Mouse (Mus musculus) heart, embryonic 10.5 days (tissue): Measurements from ENCODE around the gene Gm17359. TPM values are rescaled to one million over a fixed set of nuclear protein-coding genes. Genes with fewer than 3 reads are reported as not detected.
A peak's percentile ranks its signal among the peaks of the same experiment; 100 is the strongest.

Source experiments
- DNase-seq: peaks from one replicate; pipeline ENCODE4 v3.0.0-alpha.2; 2017; ENCODE audit warnings: low spot score
- H3K27ac ChIP-seq: fragments of 300-500 bp; sonication (generic); 2 replicates; pipeline ENCODE4 v1.5.1; 2016; ENCODE audit warnings: mild to moderate bottlenecking
- H3K27me3 ChIP-seq: fragments of 300-500 bp; sonication (generic); 2 replicates; pipeline ENCODE4 v1.6.1; 2016; ENCODE audit warnings: mild to moderate bottlenecking; ENCODE audit not compliant: poor library complexity, insufficient read depth, severe bottlenecking
- H3K36me3 ChIP-seq: fragments of 300-500 bp; sonication (generic); 2 replicates; pipeline ENCODE4 v1.6.1; 2016; ENCODE audit warnings: mild to moderate bottlenecking, moderate library complexity
- H3K4me1 ChIP-seq: fragments of 300-500 bp; sonication (generic); 2 replicates; pipeline ENCODE4 v1.6.1; 2016; ENCODE audit warnings: mild to moderate bottlenecking
- H3K4me3 ChIP-seq: fragments of 300-500 bp; sonication (generic); 2 replicates; pipeline ENCODE4 v1.5.1; 2016; ENCODE audit warnings: mild to moderate bottlenecking, moderate library complexity
- H3K9me3 ChIP-seq: fragments of 300-500 bp; sonication (generic); 2 replicates; pipeline ENCODE4 v1.6.1; 2016; ENCODE audit warnings: mild to moderate bottlenecking, moderate library complexity
- WGBS: fragments of 180-500 bp; shearing (Covaris S2); methylation state at CpG from one replicate; pipeline ENCODE4 v1.1.7; 2016; 5-methylcytosine and 5-hydroxymethylcytosine counted together
- polyA plus RNA-seq: library from polyadenylated mRNA; unstranded; fragments of >200 nt; fragmentation: Nextera tagmentation; extraction: Ambion mirVana; gene quantifications from 2 replicates; pipeline ENCODE4 v1.2.1, GENCODE M21; 2016

The Gm17359 gene
- polyA plus RNA-seq, 1 experiment from 2014 or later = not detected

DNA sequence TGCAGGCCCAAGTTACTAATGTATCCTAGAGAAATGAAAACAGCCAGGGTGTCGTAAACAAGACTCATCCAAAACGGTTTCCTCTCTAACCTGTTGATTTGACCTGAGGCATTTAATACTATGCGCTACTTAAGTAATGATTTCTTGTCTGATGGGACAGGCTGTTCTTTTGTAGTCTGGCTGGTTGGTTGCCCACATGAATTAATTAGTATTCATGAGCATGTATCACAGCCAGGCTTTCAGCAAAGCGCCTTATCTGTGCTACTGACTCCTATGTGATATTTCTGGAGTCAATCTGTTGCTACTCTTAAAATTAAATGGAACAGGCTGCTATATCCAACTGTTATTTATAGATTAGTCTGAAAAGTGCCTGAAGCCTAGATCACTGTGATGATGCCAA is 138.4 kb downstream of the Gm17359 start:
- Histone ChIP-seq H3K36me3 (peaks cover 41% of the 10 kb centered on the region), H3K9me3 (no peaks in the 10 kb centered on the region), H3K27me3 (no peaks in the 10 kb centered on the region), H3K4me3 (no peak overlapping the region), H3K27ac (no peak overlapping the region), H3K4me1 (peaks cover under 1% of the 10 kb centered on the region; the same call in 1 of the 2 replicates)
- WGBS = 86% methylated on average over 4 of the region's 4 CpGs
- DNase-seq = no peak

DNA sequence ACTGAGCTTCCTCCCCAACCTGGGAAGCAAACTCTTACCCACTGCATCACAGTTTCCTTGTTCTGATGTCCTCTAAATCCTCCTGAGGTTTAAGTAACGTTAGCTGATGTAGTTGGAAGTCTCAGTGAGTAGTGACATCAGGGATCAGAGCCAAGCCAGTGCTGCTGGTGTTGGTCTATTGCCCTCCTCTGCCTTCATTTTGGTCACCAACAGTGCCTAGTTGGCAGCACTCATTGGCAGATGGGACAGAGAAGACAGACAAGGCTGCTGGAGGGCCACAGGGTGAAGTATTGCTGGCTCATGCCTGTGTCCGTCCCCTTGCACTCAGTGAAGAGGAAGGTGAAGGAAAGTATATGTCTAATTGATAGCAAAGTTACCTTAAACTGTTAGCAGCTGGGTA is 139.5 kb downstream of the Gm17359 start:
- WGBS = 90% methylated on average over 2 of the region's 2 CpGs
- H3K9me3 ChIP-seq = no peaks in the 10 kb centered on the region
- peaks cover 48% of the 10 kb centered on the region for H3K36me3 ChIP-seq
- H3K27ac ChIP-seq = no peak overlapping the region
- no peak overlapping the region for H3K4me3 ChIP-seq
- no peaks in the 10 kb centered on the region for H3K27me3 ChIP-seq
- H3K4me1 ChIP-seq = no peaks in the 10 kb centered on the region
- no peak for DNase-seq

DNA sequence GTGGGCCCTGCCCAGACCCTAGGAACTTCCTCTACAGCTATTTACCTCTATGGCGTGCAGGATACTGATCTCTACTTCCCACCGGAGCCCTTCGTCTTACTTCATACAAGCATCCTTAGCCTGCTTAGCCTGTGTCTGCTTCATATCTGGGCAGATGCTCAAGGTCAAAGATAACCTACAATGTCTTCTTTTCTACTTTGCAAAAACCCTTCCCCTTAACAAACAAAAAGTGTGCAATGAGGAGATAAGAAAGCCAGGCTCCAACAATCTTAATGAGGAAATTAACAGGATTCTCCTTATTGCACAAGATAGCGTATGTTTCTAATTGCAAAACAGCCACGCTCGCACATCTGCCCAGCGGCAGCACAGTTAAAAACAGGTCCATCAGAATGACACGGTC is 141.9 kb downstream of the Gm17359 start:
- no peaks in the 10 kb centered on the region for H3K4me1 ChIP-seq
- no peaks in the 10 kb centered on the region for H3K27me3 ChIP-seq
- H3K9me3 ChIP-seq = no peaks in the 10 kb centered on the region
- peaks cover 54% of the 10 kb centered on the region for H3K36me3 ChIP-seq
- no peak overlapping the region for H3K4me3 ChIP-seq
- H3K27ac ChIP-seq = no peak overlapping the region
- WGBS = 76% methylated on average over 8 of the region's 8 CpGs
- DNase-seq = no peak

DNA sequence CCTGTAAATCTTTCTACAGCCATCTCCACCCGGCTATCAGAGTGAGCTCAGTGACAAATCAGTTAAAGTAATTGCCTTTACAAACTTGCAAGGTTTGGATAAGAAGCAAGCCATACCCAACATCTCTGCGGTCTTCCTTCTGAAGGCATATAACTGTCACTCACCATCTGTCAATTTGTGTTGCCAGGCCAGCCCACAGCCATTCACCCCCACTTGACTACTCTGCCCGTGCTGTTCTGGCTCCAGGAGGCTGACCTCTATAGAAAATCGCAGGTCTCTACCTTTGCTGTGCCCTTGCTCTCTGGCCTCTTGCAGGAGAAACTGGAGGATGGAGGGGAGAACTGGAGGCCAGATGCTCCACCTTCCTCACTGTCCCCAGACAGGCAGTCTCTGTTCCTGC is 142.4 kb downstream of the Gm17359 start:
- H3K36me3 ChIP-seq = peaks cover 59% of the 10 kb centered on the region
- no peak overlapping the region for H3K4me3 ChIP-seq
- H3K9me3 ChIP-seq = no peaks in the 10 kb centered on the region
- WGBS = 80% methylated on average over 4 of the region's 4 CpGs
- DNase-seq = no peak
- no peak overlapping the region for H3K27ac ChIP-seq
- H3K4me1 ChIP-seq = no peaks in the 10 kb centered on the region
- H3K27me3 ChIP-seq = no peaks in the 10 kb centered on the region

DNA sequence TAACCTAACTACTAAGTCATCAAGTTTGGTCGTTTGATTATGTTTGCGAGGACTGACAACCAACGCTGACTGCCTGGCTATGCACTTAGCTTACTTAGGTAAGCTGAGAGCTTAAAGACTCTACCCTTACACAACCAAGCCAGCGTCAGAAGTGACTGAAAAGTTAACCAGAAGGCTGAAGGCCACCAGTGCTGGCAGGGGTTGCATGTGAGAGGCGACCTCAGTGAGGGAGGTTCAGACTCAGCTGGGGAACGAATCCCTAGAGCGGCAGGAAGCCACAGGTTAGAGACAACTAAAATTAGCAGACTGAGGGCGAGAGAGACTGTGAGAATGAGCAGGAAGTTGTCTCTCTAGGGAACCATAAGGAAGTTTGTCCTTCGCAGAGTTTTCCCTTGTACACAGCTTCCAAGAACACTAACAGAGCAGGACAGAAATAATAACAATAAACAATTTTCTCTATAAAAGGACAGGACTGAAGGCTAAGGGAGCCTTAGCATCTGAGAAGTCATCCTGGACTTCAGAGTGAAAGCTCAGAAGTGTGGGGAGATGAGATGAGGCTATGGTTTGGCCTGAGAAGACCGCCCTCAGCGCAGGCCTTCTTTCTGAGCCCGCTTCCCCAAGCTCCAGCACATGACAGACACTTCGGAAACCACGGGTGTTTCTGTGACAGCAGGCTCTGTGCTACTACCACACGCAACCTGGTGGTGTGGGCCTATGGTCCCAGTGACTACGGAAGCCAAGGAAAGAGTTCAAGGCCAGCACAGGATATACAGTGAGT is 148.0 kb downstream of the Gm17359 start:
- Histone ChIP-seq H3K27me3 (no peaks in the 10 kb centered on the region), H3K4me1 (no peaks in the 10 kb centered on the region), H3K27ac (peak overlapping the region; percentile 47; the same call in 1 of the 2 replicates), H3K36me3 (peaks cover 66% of the 10 kb centered on the region), H3K9me3 (no peaks in the 10 kb centered on the region), H3K4me3 (no peak overlapping the region)
- 88% methylated on average over 16 of the region's 16 CpGs for WGBS
- DNase-seq = no peak

DNA sequence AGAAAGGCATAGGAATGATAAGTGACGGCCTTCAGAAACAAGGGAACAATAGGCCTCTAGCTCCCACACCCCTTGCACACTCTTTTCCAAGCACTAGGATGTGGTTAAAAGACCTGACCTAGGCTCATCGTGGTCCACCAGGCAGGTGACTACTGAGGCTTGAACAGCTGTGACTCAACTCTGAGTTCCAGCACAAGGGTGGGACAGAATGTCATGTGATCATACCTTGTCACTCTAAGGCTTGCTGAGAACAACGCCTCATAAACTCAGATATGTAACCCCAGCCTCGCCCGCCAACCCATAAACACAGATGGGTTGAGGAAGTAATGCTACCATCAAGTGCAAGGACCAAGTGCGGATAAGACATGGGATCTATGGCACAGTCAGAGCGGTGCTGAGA is 151.6 kb downstream of the Gm17359 start:
- peaks cover 68% of the 10 kb centered on the region for H3K36me3 ChIP-seq
- H3K27me3 ChIP-seq = no peaks in the 10 kb centered on the region
- WGBS = 92% methylated on average over 7 of the region's 7 CpGs
- H3K9me3 ChIP-seq = no peaks in the 10 kb centered on the region
- no peak overlapping the region for H3K4me3 ChIP-seq
- no peak overlapping the region for H3K27ac ChIP-seq
- no peak for DNase-seq
- no peaks in the 10 kb centered on the region for H3K4me1 ChIP-seq

DNA sequence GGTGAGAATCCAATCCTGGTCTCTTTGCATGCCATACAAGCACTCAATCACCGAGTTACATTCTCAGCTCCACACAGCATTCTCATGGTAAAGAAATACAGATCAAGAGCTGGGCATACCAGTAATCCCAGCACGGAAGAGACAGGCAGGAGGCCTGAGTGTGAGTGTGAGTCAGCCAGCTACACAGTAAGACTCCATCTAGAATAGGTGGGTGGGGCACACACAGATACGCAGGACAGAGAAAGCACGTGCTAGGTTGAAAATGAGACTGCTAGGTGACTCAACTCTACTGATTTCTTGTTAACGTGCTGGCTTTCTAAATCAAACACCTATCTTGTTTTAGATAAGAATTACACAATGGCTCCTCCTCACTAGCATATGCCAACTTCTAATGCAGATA is 153.6 kb downstream of the Gm17359 start:
- peaks cover 57% of the 10 kb centered on the region for H3K36me3 ChIP-seq
- WGBS = 87% methylated on average over 5 of the region's 5 CpGs
- DNase-seq = no peak

DNA sequence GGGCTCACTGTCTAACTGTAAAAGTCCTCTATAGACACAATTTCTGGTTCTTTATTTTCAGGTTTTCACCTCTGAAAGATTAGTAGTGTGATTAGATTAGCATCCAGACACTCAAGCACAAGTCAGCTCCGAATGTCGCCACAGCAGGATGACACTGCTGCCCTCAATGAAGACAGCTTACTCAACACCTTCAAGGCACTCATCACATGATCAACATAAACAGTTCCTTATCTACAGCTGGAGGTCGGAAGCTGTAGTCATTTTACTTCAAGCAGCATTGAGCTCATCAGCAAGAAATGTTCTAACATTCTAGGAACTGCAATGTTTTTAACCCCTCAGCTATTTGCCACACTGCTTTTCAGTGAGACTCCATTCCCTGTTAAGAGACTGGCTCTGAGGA is 155.2 kb downstream of the Gm17359 start:
- Histone ChIP-seq H3K27me3 (no peaks in the 10 kb centered on the region), H3K4me1 (no peaks in the 10 kb centered on the region), H3K36me3 (peaks cover 56% of the 10 kb centered on the region), H3K9me3 (no peaks in the 10 kb centered on the region), H3K27ac (no peak overlapping the region), H3K4me3 (no peak overlapping the region)
- WGBS = 41% methylated on average over 3 of the region's 3 CpGs
- no peak for DNase-seq

More for the DNA sequence above, 153.6 kb downstream of the Gm17359 start:
- H3K4me1 ChIP-seq = no peaks in the 10 kb centered on the region
- no peak overlapping the region for H3K27ac ChIP-seq
- no peak overlapping the region for H3K4me3 ChIP-seq
- no peaks in the 10 kb centered on the region for H3K27me3 ChIP-seq
- no peaks in the 10 kb centered on the region for H3K9me3 ChIP-seq

DNA sequence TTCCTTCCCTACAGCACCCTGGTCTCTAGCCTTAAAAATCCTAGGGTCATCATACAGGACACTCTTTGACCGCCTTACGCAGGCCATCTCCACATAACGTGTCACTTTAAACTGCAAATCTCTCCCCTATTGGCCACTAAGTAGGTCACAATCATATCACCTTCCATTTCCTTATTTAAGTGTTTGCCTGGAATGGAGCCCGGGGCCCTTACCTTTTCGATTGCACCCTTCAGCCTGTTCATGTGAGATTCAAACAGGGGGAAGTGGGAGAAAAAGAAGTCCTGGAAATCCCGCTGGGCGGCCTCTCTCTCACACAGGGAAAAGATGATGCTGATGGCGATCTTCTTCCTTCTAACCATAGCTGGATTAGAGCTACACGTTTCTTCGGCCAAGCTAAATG is 156.6 kb downstream of the Gm17359 start:
- peaks cover 45% of the 10 kb centered on the region for H3K36me3 ChIP-seq

DNA sequence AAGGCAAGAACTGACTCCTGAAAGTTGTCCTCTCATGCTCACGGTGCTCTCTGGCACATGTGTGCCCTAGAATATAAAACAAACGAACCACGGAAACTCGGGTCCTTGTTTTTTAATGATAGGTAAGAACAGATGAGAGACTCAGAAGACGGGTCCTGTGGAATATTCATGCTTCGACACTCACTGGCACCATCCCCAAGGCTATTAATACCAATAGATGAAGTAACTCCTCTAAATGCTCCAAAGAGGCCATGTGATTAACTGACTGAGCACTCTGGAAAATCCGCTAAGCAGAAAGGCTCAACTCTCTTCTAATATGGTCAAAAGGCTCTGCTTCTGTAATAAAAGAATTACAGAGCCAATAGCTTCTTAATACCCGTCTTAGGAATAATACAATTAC is 157.6 kb downstream of the Gm17359 start:
- no peak overlapping the region for H3K27ac ChIP-seq
- H3K27me3 ChIP-seq = no peaks in the 10 kb centered on the region
- DNase-seq = no peak
- peaks cover 39% of the 10 kb centered on the region for H3K36me3 ChIP-seq
- H3K4me3 ChIP-seq = no peak overlapping the region
- no peaks in the 10 kb centered on the region for H3K4me1 ChIP-seq
- H3K9me3 ChIP-seq = no peaks in the 10 kb centered on the region
- WGBS = 90% methylated on average over 8 of the region's 8 CpGs

More for the DNA sequence above, 156.6 kb downstream of the Gm17359 start:
- no peaks in the 10 kb centered on the region for H3K9me3 ChIP-seq
- H3K27ac ChIP-seq = no peak overlapping the region
- no peak overlapping the region for H3K4me3 ChIP-seq
- no peak for DNase-seq
- H3K4me1 ChIP-seq = no peaks in the 10 kb centered on the region
- WGBS = 93% methylated on average over 10 of the region's 10 CpGs
- no peaks in the 10 kb centered on the region for H3K27me3 ChIP-seq

DNA sequence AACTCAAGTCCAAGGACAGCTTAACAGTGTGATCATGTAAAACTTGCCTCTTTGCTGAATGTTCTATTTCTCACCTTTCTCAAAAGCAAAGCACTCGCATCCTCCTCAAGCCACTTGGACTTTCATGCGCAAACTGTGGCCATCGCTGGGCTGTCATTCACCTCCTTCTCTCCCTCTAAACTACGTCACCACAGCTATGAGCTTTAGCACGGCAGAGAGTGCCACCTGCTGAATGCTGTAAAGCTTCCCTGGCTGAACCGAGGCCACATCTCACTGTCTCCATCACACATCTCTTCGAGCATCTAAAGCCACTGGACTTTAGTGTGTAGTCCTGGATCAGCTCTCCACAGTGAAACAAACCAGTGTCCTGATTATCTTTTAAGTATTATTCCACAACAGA is 158.7 kb downstream of the Gm17359 start:
- no peak for DNase-seq
- Histone ChIP-seq H3K4me1 (no peaks in the 10 kb centered on the region), H3K36me3 (peaks cover 48% of the 10 kb centered on the region), H3K27ac (no peak overlapping the region), H3K27me3 (no peaks in the 10 kb centered on the region), H3K4me3 (no peak overlapping the region), H3K9me3 (no peaks in the 10 kb centered on the region)
- 82% methylated on average over 7 of the region's 7 CpGs for WGBS

DNA sequence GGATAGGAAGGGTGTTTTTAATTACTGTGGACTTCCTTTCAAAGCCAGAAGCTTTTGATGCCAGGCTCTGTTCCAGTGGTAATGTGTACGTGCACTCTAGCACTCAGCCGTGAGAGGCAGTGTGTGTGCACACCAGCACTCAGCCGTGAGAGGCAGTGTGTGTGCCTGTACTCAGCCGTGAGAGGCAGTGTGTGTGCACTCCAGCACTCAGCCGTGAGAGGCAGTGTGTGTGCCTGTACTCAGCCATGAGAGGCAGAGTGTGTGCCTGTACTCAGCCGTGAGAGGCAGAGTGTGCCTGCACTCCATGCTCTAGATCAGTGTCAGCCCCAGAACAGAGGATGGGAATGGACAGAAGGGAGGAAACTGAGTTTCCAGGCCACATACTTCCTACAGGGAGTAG is 160.2 kb downstream of the Gm17359 start:
- Histone ChIP-seq H3K27ac (no peak overlapping the region), H3K27me3 (no peaks in the 10 kb centered on the region), H3K9me3 (no peaks in the 10 kb centered on the region), H3K4me3 (no peak overlapping the region), H3K36me3 (peaks cover 49% of the 10 kb centered on the region), H3K4me1 (no peaks in the 10 kb centered on the region)
- no peak for DNase-seq
- 85% methylated on average over 6 of the region's 6 CpGs for WGBS

DNA sequence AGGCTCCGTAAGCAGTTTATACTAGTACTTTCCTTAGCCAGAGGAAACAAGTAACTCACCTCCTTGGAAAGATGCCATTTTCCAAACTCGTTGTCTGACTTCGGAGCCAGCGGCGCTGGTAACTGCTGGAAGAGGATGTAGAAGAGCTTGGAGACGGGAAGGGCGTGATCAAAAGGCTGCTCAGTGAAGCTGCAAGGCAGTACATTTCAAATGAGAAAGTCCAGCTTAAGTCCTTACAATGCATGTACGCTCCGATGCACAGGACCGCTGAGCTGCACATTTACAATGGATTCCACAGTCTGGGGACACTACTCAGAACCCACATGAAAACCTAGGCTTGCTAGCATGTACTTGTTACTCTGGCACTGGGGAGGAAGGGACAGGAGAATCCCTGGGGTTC is 163.8 kb downstream of the Gm17359 start:
- Histone ChIP-seq H3K9me3 (no peaks in the 10 kb centered on the region), H3K4me1 (no peaks in the 10 kb centered on the region), H3K4me3 (no peak overlapping the region), H3K27me3 (no peaks in the 10 kb centered on the region), H3K27ac (no peak overlapping the region), H3K36me3 (peaks cover 34% of the 10 kb centered on the region)
- 88% methylated on average over 10 of the region's 10 CpGs for WGBS
- no peak for DNase-seq
